Mouse (Mus musculus): ENCODE measurements at regions not wholly inside any gene's neighbourhood (a gene's known extent, or its start where the extent isn't known, plus 50 kb on each side); places are given as distances from the start of the nearest gene placed in this dataset.
"Not testable (repeated sequence)": the region's sequence is repeated elsewhere in the genome, so short reads cannot be mapped to it uniquely, and the experiment has no call there.

DNA sequence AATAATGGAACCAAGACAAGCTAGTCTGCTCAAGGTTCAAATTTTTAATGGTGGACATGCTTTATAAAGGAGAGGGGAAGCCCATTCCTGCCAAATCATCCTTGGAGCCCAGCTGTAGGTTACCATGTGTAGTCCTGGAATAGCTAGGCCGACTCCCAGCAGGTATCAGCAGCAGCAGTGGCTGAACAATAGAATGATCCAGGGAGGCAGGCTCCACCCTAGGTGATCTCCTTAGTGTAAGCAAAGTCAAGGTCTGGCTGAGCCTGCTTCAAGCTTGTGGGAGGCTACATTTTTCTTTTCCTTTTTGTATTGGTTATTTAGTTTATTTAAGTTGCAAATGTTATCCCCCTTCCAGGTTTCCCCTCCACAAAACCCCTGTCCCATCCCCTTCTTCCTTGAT is 1426.1 kb upstream of the Pcdh7 start:
- not testable (repeated sequence) for TF ChIP-seq CTCF (conservative IDR thresholded peaks at IDR 0.05; ENCODE audit: low read length); NANOG (IDR thresholded peaks at IDR 0.05; ENCODE audit: borderline replicate concordance, low read length); POU5F1 (IDR thresholded peaks at IDR 0.05; ENCODE audit: borderline replicate concordance, low read length)
